Mouse (Mus musculus): Measurements from ENCODE around the gene Foxe3.
"Not testable (repeated sequence)": the region's sequence is repeated elsewhere in the genome, so short reads cannot be mapped to it uniquely, and the experiment has no call there.

Gene Foxe3

GRCm38 (mm10) chr4:114925917-114926312 lies at the start of gene Foxe3:
Foxe3 (minus strand) TSS chr4:114926013.
- no peak for DNase-seq (ENCODE audit: low read depth, low spot score)

- DNase-seq (ENCODE audit: low read depth, low spot score) = no peak
Observed at GRCm38 (mm10) chr4:114973229-114973740, 47.5 kb upstream of the Foxe3 start.

- DNase-seq (ENCODE audit: low read depth, low spot score) = peak; percentile 13
Observed at GRCm38 (mm10) chr4:114970736-114971135, 44.9 kb upstream of the Foxe3 start.

- DNase-seq (ENCODE audit: low read depth, low spot score) = not testable (repeated sequence)
Observed at GRCm38 (mm10) chr4:114960881-114961280, 35.1 kb upstream of the Foxe3 start.

- DNase-seq (ENCODE audit: low read depth, low spot score) = no peak
Observed at GRCm38 (mm10) chr4:114959533-114959932, 33.7 kb upstream of the Foxe3 start.

GRCm38 (mm10) chr4:114958786-114959185 lies 33.0 kb upstream of the Foxe3 start:
- no peak for DNase-seq (ENCODE audit: low read depth, low spot score)

- no peak for DNase-seq (ENCODE audit: low read depth, low spot score)
Observed at GRCm38 (mm10) chr4:114958231-114958630, 32.4 kb upstream of the Foxe3 start.

- DNase-seq (ENCODE audit: low read depth, low spot score) = no peak
Observed at GRCm38 (mm10) chr4:114957403-114957802, 31.6 kb upstream of the Foxe3 start.

GRCm38 (mm10) chr4:114953172-114953571 lies 27.4 kb upstream of the Foxe3 start:
- DNase-seq (ENCODE audit: low read depth, low spot score) = no peak

GRCm38 (mm10) chr4:114947852-114948481 lies 22.2 kb upstream of the Foxe3 start:
- no peak for DNase-seq (ENCODE audit: low read depth, low spot score)

GRCm38 (mm10) chr4:114947395-114947794 lies 21.6 kb upstream of the Foxe3 start:
- peak; percentile 42 for DNase-seq (ENCODE audit: low read depth, low spot score)

- no peak for DNase-seq (ENCODE audit: low read depth, low spot score)
Observed at GRCm38 (mm10) chr4:114946416-114946815, 20.6 kb upstream of the Foxe3 start.

GRCm38 (mm10) chr4:114945021-114945420 lies 19.2 kb upstream of the Foxe3 start:
- peak; percentile 10 for DNase-seq (ENCODE audit: low read depth, low spot score)

GRCm38 (mm10) chr4:114942583-114942982 lies 16.8 kb upstream of the Foxe3 start:
- no peak for DNase-seq (ENCODE audit: low read depth, low spot score)

GRCm38 (mm10) chr4:114942112-114942511 lies 16.3 kb upstream of the Foxe3 start:
- no peak for DNase-seq (ENCODE audit: low read depth, low spot score)

GRCm38 (mm10) chr4:114941311-114941710 lies 15.5 kb upstream of the Foxe3 start:
- DNase-seq (ENCODE audit: low read depth, low spot score) = no peak

- no peak for DNase-seq (ENCODE audit: low read depth, low spot score)
Observed at GRCm38 (mm10) chr4:114938248-114938647, 12.4 kb upstream of the Foxe3 start.

- peak; percentile 54 for DNase-seq (ENCODE audit: low read depth, low spot score)
Observed at GRCm38 (mm10) chr4:114937459-114938047, 11.7 kb upstream of the Foxe3 start.

- DNase-seq (ENCODE audit: low read depth, low spot score) = no peak
Observed at GRCm38 (mm10) chr4:114934188-114934587, 8.4 kb upstream of the Foxe3 start.

- DNase-seq (ENCODE audit: low read depth, low spot score) = no peak
Observed at GRCm38 (mm10) chr4:114932747-114933146, 6.9 kb upstream of the Foxe3 start.

GRCm38 (mm10) chr4:114929155-114929554 lies 3.3 kb upstream of the Foxe3 start:
- no peak for DNase-seq (ENCODE audit: low read depth, low spot score)

- no peak for DNase-seq (ENCODE audit: low read depth, low spot score)
Observed at GRCm38 (mm10) chr4:114924971-114925916, 569 bp downstream of the Foxe3 start.

Data from skeletal muscle tissue, adult 2 months (tissue).